ENCODE assay signal across 8 mouse cellular contexts in genomic region chr12:9002038-9002648, GRCm38 (mm10). TPM values are rescaled to one million over a fixed set of nuclear protein-coding genes. Genes with fewer than 3 reads are reported as not detected.
A peak's percentile ranks its signal among the peaks of the same experiment; 100 is the strongest.
DNase-seq lines count a peak whose midpoint lies in the region; ATAC-seq and TF ChIP-seq lines count a peak whose summit lies in the region.

No protein-coding gene starts in this region.

- no peak overlapping the region for H3K4me2 ChIP-seq in liver, embryonic 12.5 days

- TF ChIP-seq POLR2A in small intestine, adult 2 months (IDR thresholded peaks at IDR 0.05; ENCODE audit: low read depth, low read length), result no peak

- no peak overlapping the region for H3K9ac ChIP-seq in liver, embryonic 12.5 days

- no peaks in the 10 kb centered on the region for H3K36me3 ChIP-seq in liver, embryonic 12.5 days
- peaks cover 16% of the 10 kb centered on the region for H3K36me3 ChIP-seq in midbrain, embryonic 10.5 days
- H3K36me3 ChIP-seq in small intestine, adult 2 months (ENCODE audit: control insufficient read depth, insufficient read depth, low read length), result no peaks in the 10 kb centered on the region

- no peaks in the 10 kb centered on the region for H3K27me3 ChIP-seq in liver, embryonic 12.5 days (replicated peaks)
- no peaks in the 10 kb centered on the region for H3K27me3 ChIP-seq in midbrain, embryonic 10.5 days (ENCODE audit: low read depth, poor library complexity, severe bottlenecking)
- no peaks in the 10 kb centered on the region for H3K27me3 ChIP-seq in small intestine, adult 2 months (ENCODE audit: control insufficient read depth, insufficient read depth, low read length)

- ATAC-seq in liver, embryonic 12.5 days, result no peak

- H3K4me3 ChIP-seq in liver, embryonic 12.5 days, result no peak overlapping the region
- no peak overlapping the region for H3K4me3 ChIP-seq in midbrain, embryonic 10.5 days
- H3K4me3 ChIP-seq in small intestine, adult 2 months (ENCODE audit: low read depth, low read length), result no peak overlapping the region

- peak; percentile 46 for DNase-seq in liver
- peak; percentile 8 for DNase-seq in c-Kit-negative CD71-positive TER-119-positive erythroid progenitor cells, embryonic 14.5 days (ENCODE audit: low read depth, low spot score)
- peak; percentile 67 for DNase-seq in fibroblast of lung, adult 2 months (ENCODE audit: low read depth)
- DNase-seq in heart, postnatal 36 days, result peak; percentile 31 to 49
- DNase-seq in layer of hippocampus, adult 9-11 months, result peak; percentile 41
- peak; percentile 42 for DNase-seq in midbrain, embryonic 10.5 days (ENCODE audit: low spot score)

- intact Hi-C loops in heart, postnatal 36 days (cut with DNase I), result loop anchor here (1.0 to 5.0 kb wide), 3 partner anchors 113 to 305 kb away; partner anchors contain the start of gene Sdc1

- H3K27ac ChIP-seq in liver, embryonic 12.5 days, result no peak overlapping the region
- no peak overlapping the region for H3K27ac ChIP-seq in midbrain, embryonic 10.5 days (replicated peaks)
- H3K27ac ChIP-seq in small intestine, adult 2 months (ENCODE audit: insufficient read depth, low read depth, low read length), result no peak overlapping the region

- H3K4me1 ChIP-seq in liver, embryonic 12.5 days, result no peaks in the 10 kb centered on the region
- no peaks in the 10 kb centered on the region for H3K4me1 ChIP-seq in midbrain, embryonic 10.5 days
- H3K4me1 ChIP-seq in small intestine, adult 2 months (ENCODE audit: control insufficient read depth, insufficient read depth, insufficient read length, low read length), result no peaks in the 10 kb centered on the region

- no peaks in the 10 kb centered on the region for H3K9me3 ChIP-seq in liver, embryonic 12.5 days (replicated peaks)
- H3K9me3 ChIP-seq in midbrain, embryonic 10.5 days (replicated peaks), result no peaks in the 10 kb centered on the region

- TF ChIP-seq CTCF in small intestine, adult 2 months (IDR thresholded peaks at IDR 0.05; ENCODE audit: extremely low read depth, insufficient read length, insufficient replicate concordance, low read depth, low read length), result peak; percentile 61; the same call in 1 of the 2 replicates

- 18% methylated on average over 5 of the region's 5 CpGs for WGBS in liver, embryonic 12.5 days (ENCODE audit: insufficient replicate concordance)
- WGBS in midbrain, embryonic 10.5 days, result 24% methylated on average over 5 of the region's 5 CpGs
- 11% methylated on average over 5 of the region's 5 CpGs for WGBS in small intestine, adult 2 months

RNA-seq across cellular contexts. Expression of gene Ttc32, which starts 27.7 kb away (rescaled TPM):
- 17.7 and 18.3 TPM in 2 replicates for polyA plus RNA-seq in liver, embryonic 12.5 days (2016; fragmentation: Nextera tagmentation; extraction: Ambion mirVana)
- 10 to 100 TPM; 25.5 to 28.5 TPM for total RNA-seq in heart, postnatal 36 days (2021)
- polyA plus RNA-seq in midbrain, embryonic 10.5 days (2016; fragmentation: Nextera tagmentation; extraction: Ambion mirVana), result 23.2 and 24.3 TPM in 2 replicates
- polyA plus RNA-seq in small intestine, adult 2 months (2012; rRNA removed), result 7.3 and 10.0 TPM in 2 replicates

RNA-seq across cellular contexts. Expression of gene Wdr35, which starts 28.5 kb away (rescaled TPM):
- 2.4 and 2.5 TPM in 2 replicates for polyA plus RNA-seq in liver, embryonic 12.5 days (2016; fragmentation: Nextera tagmentation; extraction: Ambion mirVana)
- 10 to 100 TPM; 11.2 to 13.0 TPM for total RNA-seq in heart, postnatal 36 days (2021)
- 24.7 and 26.8 TPM in 2 replicates for polyA plus RNA-seq in midbrain, embryonic 10.5 days (2016; fragmentation: Nextera tagmentation; extraction: Ambion mirVana)
- polyA plus RNA-seq in small intestine, adult 2 months (2012; rRNA removed), result 0.19 and 0.23 TPM in 2 replicates

RNA-seq across cellular contexts. Expression of gene Matn3, which starts 54.4 kb away (rescaled TPM):
- 0.11 and 0.26 TPM in 2 replicates for polyA plus RNA-seq in liver, embryonic 12.5 days (2016; fragmentation: Nextera tagmentation; extraction: Ambion mirVana)
- not detected for total RNA-seq in heart, postnatal 36 days (2021)
- 2.7 and 4.7 TPM in 2 replicates for polyA plus RNA-seq in midbrain, embryonic 10.5 days (2016; fragmentation: Nextera tagmentation; extraction: Ambion mirVana)
- polyA plus RNA-seq in small intestine, adult 2 months (2012; rRNA removed), result not detected in 2 replicates

Comparison
In these comparisons a context has a peak if more than half of its experiments do, and no peak if none do; other contexts are left out.
1. DNase-seq: peak in every context shown above with its lines; median percentile 67 in fibroblast of lung, adult 2 months; 46 in liver; 42 in midbrain, embryonic 10.5 days; 41 in layer of hippocampus, adult 9-11 months; 40 in heart, postnatal 36 days; 8 in c-Kit-negative CD71-positive TER-119-positive erythroid progenitor cells, embryonic 14.5 days.